ENCODE assay signal across 18 mouse cellular contexts in genomic region chr17:65826257-65826656, GRCm38 (mm10). TPM values are rescaled to one million over a fixed set of nuclear protein-coding genes. Genes with fewer than 3 reads are reported as not detected.
DNase-seq lines count a peak whose midpoint lies in the region; ATAC-seq and TF ChIP-seq lines count a peak whose summit lies in the region.
"Had no signal": no experiment of that assay in that cellular context is flagged by ENCODE, and none has a peak within 500 bp of the region (broad histone marks: within the 10 kb centered on the region; RNA-seq: fewer than 3 reads in every experiment).

No protein-coding gene starts in this region.

- WGBS in kidney, embryonic 14.5 days: 71% methylated on average over 9 of the region's 9 CpGs
- 76% methylated on average over 9 of the region's 9 CpGs for WGBS in hindbrain, embryonic 10.5 days

- H3K36me3 ChIP-seq in kidney, embryonic 14.5 days (ENCODE audit: control insufficient read depth, insufficient read depth, low read length): peaks cover 73% of the 10 kb centered on the region
- H3K36me3 ChIP-seq in ES-E14 (ENCODE audit: control insufficient read depth, insufficient read depth, low read length, poor library complexity, severe bottlenecking): peaks cover 33% of the 10 kb centered on the region
- peaks cover 88% of the 10 kb centered on the region for H3K36me3 ChIP-seq in hindbrain, embryonic 10.5 days

- no peaks in the 10 kb centered on the region for H3K27me3 ChIP-seq in kidney, embryonic 14.5 days (ENCODE audit: control insufficient read depth, insufficient read depth, low read length)
- no peaks in the 10 kb centered on the region for H3K27me3 ChIP-seq in hindbrain, embryonic 10.5 days (ENCODE audit: insufficient read depth, poor library complexity, severe bottlenecking)
- H3K27me3 ChIP-seq: hindbrain, embryonic 12.5 days; limb, embryonic 15.5 days had no signal

- in situ Hi-C loops in ES-E14 (cut with MboI; ENCODE audit: low sequenced_read_pairs in 2 of 2, unreplicated experiment in 2 of 2): no loop called here

- H3K9me3 ChIP-seq in kidney, embryonic 14.5 days (ENCODE audit: control insufficient read depth, low read length): no peaks in the 10 kb centered on the region
- H3K9me3 ChIP-seq in ES-E14 (ENCODE audit: control insufficient read depth, insufficient read depth, low read depth, low read length): no peaks in the 10 kb centered on the region
- no peaks in the 10 kb centered on the region for H3K9me3 ChIP-seq in hindbrain, embryonic 10.5 days
- H3K9me3 ChIP-seq: hindbrain, embryonic 12.5 days; limb, embryonic 15.5 days had no signal

- DNase-seq in kidney, adult 11 months: no peak
- DNase-seq in ES-E14 (ENCODE audit: low read depth, low spot score): no peak
- peak; percentile 42 for DNase-seq in induced T-regulatory cell, adult 2 months (ENCODE audit: low read depth)
- DNase-seq in thymus, postnatal 14 days: peak; percentile 33
- DNase-seq in cerebellum, postnatal 25 days: no peak
- no peak for DNase-seq in hindbrain, embryonic 10.5 days (ENCODE audit: low spot score)
- DNase-seq in embryo, embryonic 9.5 days (ENCODE audit: extremely low spot score): no peak
- DNase-seq: cerebellum, adult 18-20 months; forebrain, postnatal 0 days; gastrocnemius, postnatal 25 days; kidney, adult 18-20 months; lung, adult 18-20 months had no signal

- H3K4me1 ChIP-seq in kidney, embryonic 14.5 days (ENCODE audit: control insufficient read depth, insufficient read depth, low read length): no peaks in the 10 kb centered on the region
- no peaks in the 10 kb centered on the region; a peak in 1 of 4 replicates for H3K4me1 ChIP-seq in ES-E14 (ENCODE audit: control insufficient read depth in 2 of 2, insufficient read depth in 2 of 2, low read length in 2 of 2, poor library complexity in 1 of 2)
- H3K4me1 ChIP-seq in hindbrain, embryonic 10.5 days (replicated peaks): 0 out of 2 replicates have a peak, but pooled peaks cover 5% of the 10 kb centered on the region
- H3K4me1 ChIP-seq: limb, embryonic 15.5 days had no signal

- no peak overlapping the region for H3K9ac ChIP-seq in kidney, embryonic 14.5 days (ENCODE audit: low read depth, low read length)
- H3K9ac ChIP-seq in ES-E14 (ENCODE audit: insufficient read depth, low read depth, low read length, poor library complexity, severe bottlenecking): no peak overlapping the region
- H3K9ac ChIP-seq: forebrain, postnatal 0 days; hindbrain, embryonic 12.5 days; limb, embryonic 15.5 days had no signal

- peak; percentile 36; the same call in 1 of the 2 replicates for ATAC-seq in kidney, embryonic 14.5 days (ENCODE audit: low FRiP score, low TSS enrichment)
- ATAC-seq: forebrain, postnatal 0 days had no signal

- H3K4me3 ChIP-seq in kidney, embryonic 14.5 days (ENCODE audit: low read length): no peak overlapping the region
- H3K4me3 ChIP-seq in ES-E14 (ENCODE audit: insufficient read depth in 1 of 2, low read depth in 1 of 2, low read length in 2 of 2, poor library complexity in 1 of 2, severe bottlenecking in 1 of 2): no peak overlapping the region
- no peak overlapping the region for H3K4me3 ChIP-seq in hindbrain, embryonic 10.5 days
- H3K4me3 ChIP-seq: hindbrain, embryonic 12.5 days; left cerebral cortex, adult 2 months; limb, embryonic 15.5 days; myocyte had no signal

- no peak overlapping the region for H3K27ac ChIP-seq in kidney, embryonic 14.5 days (ENCODE audit: low read depth, low read length)
- H3K27ac ChIP-seq in ES-E14 (ENCODE audit: insufficient read depth, low read depth, low read length, poor library complexity, severe bottlenecking): peak overlapping the region; percentile 39; the same call in 1 of the 2 replicates
- H3K27ac ChIP-seq in hindbrain, embryonic 10.5 days: no peak overlapping the region
- H3K27ac ChIP-seq: left cerebral cortex, adult 2 months; limb, embryonic 15.5 days; macrophage had no signal

- no peak overlapping the region for H3K4me2 ChIP-seq in kidney, embryonic 14.5 days (replicated peaks; ENCODE audit: low read depth, low read length)
- H3K4me2 ChIP-seq: hindbrain, embryonic 12.5 days; limb, embryonic 15.5 days had no signal

TF ChIP-seq in ES-E14, 5 proteins besides CTCF, POLR2A, EP300 and RAD21:
- TF ChIP-seq CHD2 (IDR thresholded peaks at IDR 0.05; ENCODE audit: low read depth, low read length) (no peak), HCFC1 (IDR thresholded peaks at IDR 0.05; ENCODE audit: borderline replicate concordance, insufficient read depth, low read length) (no peak), ZNF384 (IDR thresholded peaks at IDR 0.05; ENCODE audit: low read depth, low read length) (no peak), ZC3H11A (IDR thresholded peaks at IDR 0.05; ENCODE audit: borderline replicate concordance, low read depth, low read length) (no peak), MAFK (IDR thresholded peaks at IDR 0.05; ENCODE audit: insufficient read depth, low read depth, low read length) (no peak)

RNA-seq across cellular contexts. Expression of gene Ppp4r1, which starts 43.9 kb away (rescaled TPM):
- 37.4 and 53.5 TPM in 2 replicates for polyA plus RNA-seq in kidney, embryonic 14.5 days (2014; fragmentation: Nextera tagmentation; extraction: Ambion mirVana)
- total RNA-seq in ES-E14 (2012; rRNA removed): 40.3 and 48.9 TPM in 2 replicates
- polyA plus RNA-seq in hindbrain, embryonic 10.5 days (2016; fragmentation: Nextera tagmentation; extraction: Ambion mirVana): 51.0 and 59.6 TPM in 2 replicates

RNA-seq across cellular contexts. Expression of gene Rab31, which starts 53.7 kb away (rescaled TPM):
- 21.2 and 38.0 TPM in 2 replicates for polyA plus RNA-seq in kidney, embryonic 14.5 days (2014; fragmentation: Nextera tagmentation; extraction: Ambion mirVana)
- total RNA-seq in ES-E14 (2012; rRNA removed): 16.4 and 22.8 TPM in 2 replicates
- polyA plus RNA-seq in hindbrain, embryonic 10.5 days (2016; fragmentation: Nextera tagmentation; extraction: Ambion mirVana): 60.8 and 63.2 TPM in 2 replicates

RNA-seq across cellular contexts. Expression of gene Ralbp1, which starts 59.3 kb away (rescaled TPM):
- polyA plus RNA-seq in kidney, embryonic 14.5 days (2014; fragmentation: Nextera tagmentation; extraction: Ambion mirVana): 61.3 and 76.6 TPM in 2 replicates
- total RNA-seq in ES-E14 (2012; rRNA removed): 57.1 and 57.6 TPM in 2 replicates
- polyA plus RNA-seq in hindbrain, embryonic 10.5 days (2016; fragmentation: Nextera tagmentation; extraction: Ambion mirVana): 46.4 and 58.3 TPM in 2 replicates

Comparison
In these comparisons a context has a peak if more than half of its experiments do, and no peak if none do; other contexts are left out.
1. DNase-seq: peak in induced T-regulatory cell, adult 2 months (single experiment) and thymus, postnatal 14 days (single experiment); none in kidney, adult 11 months (single experiment), ES-E14 (single experiment), cerebellum, postnatal 25 days (0 of 2), hindbrain, embryonic 10.5 days (single experiment) and embryo, embryonic 9.5 days (single experiment).